Mouse (Mus musculus): ENCODE data around the gene Klhl8.

Klhl8 gene

GRCm38 (mm10) chr5:103845418-103846153 is 65.5 kb downstream of the Klhl8 start:
- no peak for DNase-seq (ENCODE audit: low read depth)

GRCm38 (mm10) chr5:103843938-103844337 is 67.1 kb downstream of the Klhl8 start:
- peak; percentile 44 for DNase-seq (ENCODE audit: low read depth)

GRCm38 (mm10) chr5:103839265-103839626 is 71.8 kb downstream of the Klhl8 start:
- DNase-seq (ENCODE audit: low read depth) = no peak

- no peak for DNase-seq (ENCODE audit: low read depth)
Measured at GRCm38 (mm10) chr5:103838550-103839264, 72.4 kb downstream of the Klhl8 start.

GRCm38 (mm10) chr5:103836148-103836784 is 74.8 kb downstream of the Klhl8 start:
- no peak for DNase-seq (ENCODE audit: low read depth)

- no peak for DNase-seq (ENCODE audit: low read depth)
Measured at GRCm38 (mm10) chr5:103835471-103836147, 75.5 kb downstream of the Klhl8 start.

- DNase-seq (ENCODE audit: low read depth) = no peak
Measured at GRCm38 (mm10) chr5:103830886-103831285, 80.2 kb downstream of the Klhl8 start.

- DNase-seq (ENCODE audit: low read depth) = no peak
Measured at GRCm38 (mm10) chr5:103829158-103829557, 81.9 kb downstream of the Klhl8 start.

- no peak for DNase-seq (ENCODE audit: low read depth)
Measured at GRCm38 (mm10) chr5:103828729-103829128, 82.3 kb downstream of the Klhl8 start.

- DNase-seq (ENCODE audit: low read depth) = no peak
Measured at GRCm38 (mm10) chr5:103828304-103828703, 82.8 kb downstream of the Klhl8 start.

- no peak for DNase-seq (ENCODE audit: low read depth)
Measured at GRCm38 (mm10) chr5:103822949-103823348, 88.1 kb downstream of the Klhl8 start.

- no peak for DNase-seq (ENCODE audit: low read depth)
Measured at GRCm38 (mm10) chr5:103821500-103822298, 89.4 kb downstream of the Klhl8 start.

- DNase-seq (ENCODE audit: low read depth) = no peak
Measured at GRCm38 (mm10) chr5:103821062-103821461, 90.0 kb downstream of the Klhl8 start.

- no peak for DNase-seq (ENCODE audit: low read depth)
Measured at GRCm38 (mm10) chr5:103819674-103820073, 91.4 kb downstream of the Klhl8 start.

GRCm38 (mm10) chr5:103818602-103819001 is 92.5 kb downstream of the Klhl8 start:
- DNase-seq (ENCODE audit: low read depth) = no peak

- DNase-seq (ENCODE audit: low read depth) = peak; percentile 87
Measured at GRCm38 (mm10) chr5:103817754-103818153, 93.3 kb downstream of the Klhl8 start.

GRCm38 (mm10) chr5:103816718-103817117 is 94.3 kb downstream of the Klhl8 start:
- DNase-seq (ENCODE audit: low read depth) = no peak

- DNase-seq (ENCODE audit: low read depth) = peak; percentile 19
Measured at GRCm38 (mm10) chr5:103815249-103815617, 95.8 kb downstream of the Klhl8 start.

- DNase-seq (ENCODE audit: low read depth) = no peak
Measured at GRCm38 (mm10) chr5:103814551-103815248, 96.4 kb downstream of the Klhl8 start.

- no peak for DNase-seq (ENCODE audit: low read depth)
Measured at GRCm38 (mm10) chr5:103813997-103814542, 97.0 kb downstream of the Klhl8 start.

GRCm38 (mm10) chr5:103813291-103813690 is 97.8 kb downstream of the Klhl8 start:
- no peak for DNase-seq (ENCODE audit: low read depth)
